Mouse (Mus musculus) ES-CJ7 (cell line): ENCODE data around the gene Ints13.
"Not testable (repeated sequence)": the region's sequence is repeated elsewhere in the genome, so short reads cannot be mapped to it uniquely, and the experiment has no call there.

ENCODE experiments used
- DNase-seq: peaks from one replicate; pipeline ENCODE4 v3.0.0; 2011; ENCODE audit warnings: low read depth, low spot score

The Ints13 gene

GRCm38 (mm10) chr6:146577310-146578109 lies at the start of gene Ints13:
Ints13 (minus strand) TSS chr6:146577835.
- DNase-seq = peak; percentile 100

GRCm38 (mm10) chr6:146616670-146617069 lies 39.0 kb upstream of the Ints13 start:
- DNase-seq = no peak

GRCm38 (mm10) chr6:146615891-146616290 lies 38.3 kb upstream of the Ints13 start:
- no peak for DNase-seq

- no peak for DNase-seq
Measured at GRCm38 (mm10) chr6:146614541-146614940, 36.9 kb upstream of the Ints13 start.

GRCm38 (mm10) chr6:146613907-146614306 lies 36.3 kb upstream of the Ints13 start:
- DNase-seq = no peak

- DNase-seq = no peak
Measured at GRCm38 (mm10) chr6:146612736-146613135, 35.1 kb upstream of the Ints13 start.

GRCm38 (mm10) chr6:146611897-146612296 lies 34.3 kb upstream of the Ints13 start:
- DNase-seq = no peak

GRCm38 (mm10) chr6:146611385-146611784 lies 33.8 kb upstream of the Ints13 start:
- no peak for DNase-seq

- DNase-seq = no peak
Measured at GRCm38 (mm10) chr6:146603651-146604050, 26.0 kb upstream of the Ints13 start.

- no peak for DNase-seq
Measured at GRCm38 (mm10) chr6:146602601-146603000, 25.0 kb upstream of the Ints13 start.

GRCm38 (mm10) chr6:146585134-146585533 lies 7.5 kb upstream of the Ints13 start:
- no peak for DNase-seq

- DNase-seq = no peak
Measured at GRCm38 (mm10) chr6:146583366-146584046, 5.9 kb upstream of the Ints13 start.

GRCm38 (mm10) chr6:146580381-146580926 lies 2.8 kb upstream of the Ints13 start:
- DNase-seq = no peak

GRCm38 (mm10) chr6:146578586-146578985 lies 951 bp upstream of the Ints13 start:
- no peak for DNase-seq

- DNase-seq = peak; percentile 64
Measured at GRCm38 (mm10) chr6:146578111-146578531, 486 bp upstream of the Ints13 start.

- DNase-seq = no peak
Measured at GRCm38 (mm10) chr6:146576903-146577302, 732 bp downstream of the Ints13 start, which contains the start of gene Fgfr1op2. Fgfr1op2 (plus strand) TSS chr6:146577203.

- no peak for DNase-seq
Measured at GRCm38 (mm10) chr6:146572073-146572472, 5.6 kb downstream of the Ints13 start.

GRCm38 (mm10) chr6:146562461-146562860 lies 15.2 kb downstream of the Ints13 start:
- DNase-seq = not testable (repeated sequence)

GRCm38 (mm10) chr6:146551326-146551725 lies 26.3 kb downstream of the Ints13 start:
- DNase-seq = no peak

GRCm38 (mm10) chr6:146550421-146550820 lies 27.2 kb downstream of the Ints13 start:
- DNase-seq = no peak

GRCm38 (mm10) chr6:146545289-146545865 lies 32.3 kb downstream of the Ints13 start:
- DNase-seq = no peak

GRCm38 (mm10) chr6:146544622-146545021 lies 33.0 kb downstream of the Ints13 start:
- peak; percentile 12 for DNase-seq
